Mouse (Mus musculus) CD4-positive, CD25-positive, alpha-beta regulatory T cell, adult 4 months (primary cell): Measurements from ENCODE around the gene Vill. TPM values are rescaled to one million over a fixed set of nuclear protein-coding genes. Genes with fewer than 3 reads are reported as not detected.

Source experiments
- ATAC-seq: one replicate; pipeline ENCODE4 v1.8.0; 2017
- polyA plus RNA-seq, 2 experiments: library from polyadenylated mRNA; unstranded; fragments of 100-300 nt; shearing (Covaris generic); gene quantifications; one replicate each; pipeline ENCODE4 v1.2.1; 2017

Gene Vill
- polyA plus RNA-seq, 2 experiments from 2014 or later, result 19.6 to 28.1 TPM

- ATAC-seq, result no peak
Observed at GRCm38 (mm10) chr9:119114911-119115310, 62.3 kb downstream of the Vill start.

GRCm38 (mm10) chr9:119119409-119120167 lies 67.0 kb downstream of the Vill start:
- ATAC-seq, result no peak

GRCm38 (mm10) chr9:119120168-119120560 lies 67.6 kb downstream of the Vill start:
- no peak for ATAC-seq

Other genes starting within 250 kb of the Vill start
- under 1 TPM; 0.62 to 0.75 TPM for gene Ctdspl, start 126.3 kb upstream of the Vill start, polyA plus RNA-seq
- gene Plcd1, start 40.7 kb downstream of the Vill start, polyA plus RNA-seq, result 1 to 10 TPM; 1.2 to 3.5 TPM
- not detected for gene Dlec1, start 49.7 kb downstream of the Vill start, polyA plus RNA-seq
- not detected for gene Acaa1b, start 104.3 kb downstream of the Vill start, polyA plus RNA-seq
- not detected for gene Gm47289, start 106.4 kb downstream of the Vill start, polyA plus RNA-seq
- not detected for gene Slc22a13, start 156.3 kb downstream of the Vill start, polyA plus RNA-seq